Comparison of ENCODE assay signal across 8 mouse cellular contexts in the genomic region with DNA sequence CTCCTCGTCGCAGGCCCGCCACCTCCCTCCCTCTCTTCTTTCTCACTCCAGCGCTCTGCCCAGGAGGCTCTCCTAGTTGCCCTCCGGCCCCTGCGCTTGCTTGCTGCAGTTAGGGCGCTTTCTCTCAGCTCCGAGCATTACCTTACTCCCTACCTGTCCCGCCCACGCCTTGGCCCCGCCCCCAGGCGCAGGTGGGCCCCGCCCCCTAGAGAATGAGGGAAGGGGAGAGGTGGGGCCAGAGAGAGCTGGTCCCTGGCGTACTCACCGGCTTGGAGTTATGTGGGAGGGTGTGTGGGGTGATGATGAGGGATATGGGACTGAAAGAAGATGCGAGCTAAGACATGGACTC. TPM values are rescaled to one million over a fixed set of nuclear protein-coding genes. Genes with fewer than 3 reads are reported as not detected.
DNase-seq lines count a peak whose midpoint lies in the region; ATAC-seq and TF ChIP-seq lines count a peak whose summit lies in the region.

No protein-coding gene starts in this region.

- H3K4me2 ChIP-seq in embryonic facial prominence, embryonic 11.5 days (ENCODE audit: low read depth, low read length) = peak overlapping the region; percentile 99
- peak overlapping the region; percentile 99 for H3K4me2 ChIP-seq in intestine, embryonic 15.5 days (replicated peaks)
- peak overlapping the region; percentile 99 for H3K4me2 ChIP-seq in limb, embryonic 15.5 days

- peak overlapping the region; percentile 34 for H3ac ChIP-seq in C2C12 (ENCODE audit: control insufficient read depth, insufficient read length, low read depth)

- no peaks in the 10 kb centered on the region for H3K36me3 ChIP-seq in C2C12 (ENCODE audit: control insufficient read depth, insufficient read depth)
- H3K36me3 ChIP-seq in embryonic facial prominence, embryonic 11.5 days (replicated peaks; ENCODE audit: control insufficient read depth, insufficient read depth, low read depth, low read length) = no peaks in the 10 kb centered on the region
- no peaks in the 10 kb centered on the region for H3K36me3 ChIP-seq in intestine, embryonic 15.5 days
- no peaks in the 10 kb centered on the region for H3K36me3 ChIP-seq in limb, embryonic 15.5 days

- TF ChIP-seq CTCF in C2C12 (IDR thresholded peaks at IDR 0.05; ENCODE audit: control insufficient read depth, insufficient read depth, insufficient read length) = no peak

- H3K4me3 ChIP-seq in C2C12 (ENCODE audit: insufficient read depth, poor library complexity, severe bottlenecking) = no peak overlapping the region
- peak overlapping the region; percentile 65 for H3K4me3 ChIP-seq in embryonic facial prominence, embryonic 11.5 days (ENCODE audit: low read depth, low read length)
- H3K4me3 ChIP-seq in intestine, embryonic 15.5 days (replicated peaks) = peak overlapping the region; percentile 77
- H3K4me3 ChIP-seq in limb, embryonic 15.5 days = peak overlapping the region; percentile 72

- peak overlapping the region; percentile 58 for H3K9ac ChIP-seq in embryonic facial prominence, embryonic 11.5 days (replicated peaks; ENCODE audit: low read length)
- H3K9ac ChIP-seq in intestine, embryonic 15.5 days = peak overlapping the region; percentile 65
- peak overlapping the region; percentile 54 for H3K9ac ChIP-seq in limb, embryonic 15.5 days

- H3K27me3 ChIP-seq in C2C12 (ENCODE audit: control insufficient read depth, insufficient read depth, insufficient read length) = peaks cover 18% of the 10 kb centered on the region
- peaks cover 9% of the 10 kb centered on the region for H3K27me3 ChIP-seq in embryonic facial prominence, embryonic 11.5 days (ENCODE audit: control insufficient read depth, insufficient read depth, low read length)
- H3K27me3 ChIP-seq in intestine, embryonic 15.5 days (replicated peaks) = peaks cover 9% of the 10 kb centered on the region
- H3K27me3 ChIP-seq in limb, embryonic 15.5 days = peaks cover 18% of the 10 kb centered on the region

- H3K4me1 ChIP-seq in embryonic facial prominence, embryonic 11.5 days (ENCODE audit: control insufficient read depth, insufficient read depth, low read length) = no peaks in the 10 kb centered on the region
- peaks cover 4% of the 10 kb centered on the region; the same call in 1 of the 2 replicates for H3K4me1 ChIP-seq in intestine, embryonic 15.5 days (replicated peaks)
- peaks cover 8% of the 10 kb centered on the region for H3K4me1 ChIP-seq in limb, embryonic 15.5 days

- H3K79me2 ChIP-seq in C2C12 (ENCODE audit: control insufficient read depth, insufficient read depth) = no peaks in the 10 kb centered on the region

- no peaks in the 10 kb centered on the region for H3K9me3 ChIP-seq in embryonic facial prominence, embryonic 11.5 days (replicated peaks; ENCODE audit: control insufficient read depth, low read length)
- no peaks in the 10 kb centered on the region for H3K9me3 ChIP-seq in intestine, embryonic 15.5 days
- no peaks in the 10 kb centered on the region for H3K9me3 ChIP-seq in limb, embryonic 15.5 days

- peak; percentile 20 for DNase-seq in adrenal gland, adult 8-10 months
- DNase-seq in adrenal gland, postnatal 25 days = no peak
- peak; percentile 57 for DNase-seq in embryonic facial prominence, embryonic 11.5 days (ENCODE audit: low spot score)
- DNase-seq in naive thymus-derived CD4-positive, alpha-beta T cell, adult 2 months (ENCODE audit: low read depth) = peak; percentile 44
- peak; percentile 54 for DNase-seq in urinary bladder, postnatal 25 days (ENCODE audit: low spot score)

- H3K79me3 ChIP-seq in C2C12 (ENCODE audit: low read depth) = no peaks in the 10 kb centered on the region

- under 1% methylated on average over 16 of the region's 16 CpGs for WGBS in embryonic facial prominence, embryonic 11.5 days
- 2% methylated on average over 16 of the region's 16 CpGs for WGBS in intestine, embryonic 15.5 days
- WGBS in limb, embryonic 15.5 days = 1% methylated on average over 16 of the region's 16 CpGs

- peak; percentile 30 for ATAC-seq in embryonic facial prominence, embryonic 11.5 days (replicated peaks; ENCODE audit: insufficient number of reproducible peaks, low FRiP score, low TSS enrichment, low read depth)
- peak; percentile 94 for ATAC-seq in intestine, embryonic 15.5 days
- 0 out of 2 replicates have a peak, but pooled peaks have one; percentile 46 for ATAC-seq in limb, embryonic 15.5 days (ENCODE audit: insufficient number of reproducible peaks, low FRiP score, low TSS enrichment, low read depth)

- H3K27ac ChIP-seq in embryonic facial prominence, embryonic 11.5 days (replicated peaks; ENCODE audit: low read depth, low read length) = no peak overlapping the region
- H3K27ac ChIP-seq in intestine, embryonic 15.5 days = peak overlapping the region; percentile 52
- peak overlapping the region; percentile 51 for H3K27ac ChIP-seq in limb, embryonic 15.5 days

TF ChIP-seq in C2C12, 6 proteins besides CTCF, POLR2A, EP300 and RAD21:
- TF ChIP-seq USF1 (IDR thresholded peaks at IDR 0.05; ENCODE audit: low read depth) (no peak), MYOD1 (IDR thresholded peaks at IDR 0.05; ENCODE audit: control insufficient read depth, insufficient read length, low read depth) (no peak), CEBPB (IDR thresholded peaks at IDR 0.05; ENCODE audit: low read depth) (no peak), MAX (IDR thresholded peaks at IDR 0.05) (no peak), MYOG (IDR thresholded peaks at IDR 0.05; ENCODE audit: control insufficient read depth, extremely low read depth, insufficient read length) (no peak), FOSL1 (IDR thresholded peaks at IDR 0.05; ENCODE audit: insufficient read depth, low read length, poor library complexity, severe bottlenecking) (no peak)

RNA-seq across cellular contexts. Expression of a gene that starts 0.4 kb away (rescaled TPM):
- total RNA-seq in adrenal gland, adult 8-10 months (2022) = 10 to 100 TPM; 10.2 to 17.8 (median 13.4) TPM
- 8.0 TPM in 2 replicates for total RNA-seq in adrenal gland, postnatal 25 days (2021)
- 0.33 TPM for polyA plus RNA-seq in C2C12 (2012; fragmentation: generic; extraction: Trizol)
- polyA plus RNA-seq in embryonic facial prominence, embryonic 11.5 days (2014; fragmentation: Nextera tagmentation; extraction: Ambion mirVana) = 0.18 TPM in 2 replicates
- 1.4 and 1.6 TPM in 2 replicates for polyA plus RNA-seq in intestine, embryonic 15.5 days (2015; fragmentation: Nextera tagmentation; extraction: Ambion mirVana)
- 1.1 and 1.3 TPM in 2 replicates for polyA plus RNA-seq in limb, embryonic 15.5 days (2015; fragmentation: Nextera tagmentation; extraction: Ambion mirVana)

RNA-seq across cellular contexts. Expression of a gene that starts 0.6 kb away (rescaled TPM):
- under 1 TPM; 0.27 to 0.70 (median 0.40) TPM for total RNA-seq in adrenal gland, adult 8-10 months (2022)
- 0.61 TPM in 1 of 2 replicates, not detected in the other for total RNA-seq in adrenal gland, postnatal 25 days (2021)
- 0.26 TPM for polyA plus RNA-seq in C2C12 (2012; fragmentation: generic; extraction: Trizol)
- polyA plus RNA-seq in embryonic facial prominence, embryonic 11.5 days (2014; fragmentation: Nextera tagmentation; extraction: Ambion mirVana) = 0.20 TPM in 1 of 2 replicates, not detected in the other
- polyA plus RNA-seq in intestine, embryonic 15.5 days (2015; fragmentation: Nextera tagmentation; extraction: Ambion mirVana) = 0.40 TPM in 2 replicates
- polyA plus RNA-seq in limb, embryonic 15.5 days (2015; fragmentation: Nextera tagmentation; extraction: Ambion mirVana) = 0.40 and 0.77 TPM in 2 replicates

Comparison
In these comparisons a context has a peak if more than half of its experiments do, and no peak if none do; other contexts are left out.
1. ATAC-seq: peak in every context shown above with its lines; median percentile 94 in intestine, embryonic 15.5 days; 46 in limb, embryonic 15.5 days; 30 in embryonic facial prominence, embryonic 11.5 days.